Mouse (Mus musculus): ENCODE measurements around the gene Asic2. TPM values are rescaled to one million over a fixed set of nuclear protein-coding genes. Genes with fewer than 3 reads are reported as not detected.

The Asic2 gene
- total and polyA plus RNA-seq, 2 experiments: under 0.01 TPM; not detected in 1

DNA sequence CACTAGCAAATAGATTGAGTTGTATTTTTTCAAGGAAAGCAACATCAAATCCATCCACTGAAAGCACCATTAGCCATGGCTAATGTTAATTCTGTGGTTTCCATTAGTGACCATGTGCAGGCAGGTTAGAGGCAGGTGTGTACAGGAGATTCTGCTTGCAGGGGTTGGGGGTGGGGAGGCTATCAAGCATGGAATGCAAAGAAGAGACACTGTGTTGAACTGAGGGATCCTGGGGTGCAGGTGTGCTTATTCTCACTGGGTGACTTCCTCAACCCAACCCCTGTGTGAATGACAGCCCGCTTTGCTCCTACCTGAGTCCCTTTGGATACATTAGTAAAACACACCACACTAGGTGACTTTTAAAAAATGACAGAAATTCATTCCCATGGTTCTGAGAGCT is 20.2 kb downstream of the Asic2 start:
- no peaks in the 10 kb centered on the region for H3K79me2 ChIP-seq (ENCODE audit: control insufficient read depth, insufficient read depth, low read length)
- DNase-seq (ENCODE audit: extremely low read depth, low read depth, low spot score): no peak
- no peaks in the 10 kb centered on the region for H3K4me1 ChIP-seq (ENCODE audit: control insufficient read depth, insufficient read depth, low read length)
- no peak overlapping the region for H3K4me3 ChIP-seq (ENCODE audit: insufficient read depth, low read depth, low read length)
- TF ChIP-seq POLR2A (IDR thresholded peaks at IDR 0.05; ENCODE audit: extremely low read depth, insufficient read depth, low read length) (no peak), CTCF (IDR thresholded peaks at IDR 0.05; ENCODE audit: low read depth, low read length) (no peak)
- H3K27ac ChIP-seq (replicated peaks; ENCODE audit: insufficient read depth, low read depth, low read length): no peak overlapping the region
- H3K27me3 ChIP-seq (ENCODE audit: control insufficient read depth, insufficient read depth, low read length): no peaks in the 10 kb centered on the region
- H3K36me3 ChIP-seq (ENCODE audit: control insufficient read depth, insufficient read depth, low read length): no peaks in the 10 kb centered on the region
- WGBS: 47% methylated on average over 1 of the region's 1 CpGs
- H3K9ac ChIP-seq (ENCODE audit: low read depth, low read length): no peak overlapping the region

GRCm38 (mm10) chr11:81942167-81942566 is 26.1 kb downstream of the Asic2 start:
- TF ChIP-seq CTCF (IDR thresholded peaks at IDR 0.05; ENCODE audit: low read depth, low read length): no peak
- no peak for TF ChIP-seq POLR2A (IDR thresholded peaks at IDR 0.05; ENCODE audit: extremely low read depth, insufficient read depth, low read length)
- H3K79me2 ChIP-seq (ENCODE audit: control insufficient read depth, insufficient read depth, low read length): no peaks in the 10 kb centered on the region
- no peaks in the 10 kb centered on the region for H3K27me3 ChIP-seq (ENCODE audit: control insufficient read depth, insufficient read depth, low read length)
- no peak overlapping the region for H3K4me3 ChIP-seq (ENCODE audit: insufficient read depth, low read depth, low read length)
- no peak overlapping the region for H3K27ac ChIP-seq (replicated peaks; ENCODE audit: insufficient read depth, low read depth, low read length)
- no peak for DNase-seq (ENCODE audit: extremely low read depth, low read depth, low spot score)
- H3K9ac ChIP-seq (ENCODE audit: low read depth, low read length): no peak overlapping the region
- H3K4me1 ChIP-seq (ENCODE audit: control insufficient read depth, insufficient read depth, low read length): no peaks in the 10 kb centered on the region
- 70% methylated on average over 1 of the region's 1 CpGs for WGBS
- H3K36me3 ChIP-seq (ENCODE audit: control insufficient read depth, insufficient read depth, low read length): no peaks in the 10 kb centered on the region

DNA sequence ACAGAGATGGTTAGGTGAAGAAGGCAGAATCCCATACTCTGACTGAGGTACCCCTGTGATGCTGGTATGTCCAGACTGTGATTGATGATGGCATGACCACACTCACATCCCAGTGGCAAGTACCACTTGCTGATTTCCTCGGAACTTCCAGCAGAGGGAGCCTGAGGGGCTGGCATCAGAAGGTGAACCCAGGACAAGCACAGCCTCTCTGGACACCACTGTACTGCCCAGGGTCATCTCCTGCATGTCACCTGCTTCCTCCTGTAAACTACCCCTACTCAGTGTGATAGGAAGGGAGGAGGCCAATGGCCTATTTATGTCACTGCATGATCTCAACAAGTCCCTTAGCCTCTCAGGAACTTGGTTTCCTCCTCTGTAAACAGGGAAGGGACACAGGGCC is 27.3 kb downstream of the Asic2 start:
- H3K9ac ChIP-seq (ENCODE audit: low read depth, low read length): no peak overlapping the region
- DNase-seq (ENCODE audit: extremely low read depth, low read depth, low spot score): peak; percentile 19

GRCm38 (mm10) chr11:81937516-81937915 is 30.7 kb downstream of the Asic2 start:
- no peak for DNase-seq (ENCODE audit: extremely low read depth, low read depth, low spot score)
- no peaks in the 10 kb centered on the region for H3K36me3 ChIP-seq (ENCODE audit: control insufficient read depth, insufficient read depth, low read length)
- H3K27me3 ChIP-seq (ENCODE audit: control insufficient read depth, insufficient read depth, low read length): no peaks in the 10 kb centered on the region
- TF ChIP-seq POLR2A (IDR thresholded peaks at IDR 0.05; ENCODE audit: extremely low read depth, insufficient read depth, low read length): no peak
- TF ChIP-seq CTCF (IDR thresholded peaks at IDR 0.05; ENCODE audit: low read depth, low read length): no peak
- WGBS: 76% methylated on average over 1 of the region's 1 CpGs
- no peak overlapping the region for H3K9ac ChIP-seq (ENCODE audit: low read depth, low read length)
- no peaks in the 10 kb centered on the region for H3K79me2 ChIP-seq (ENCODE audit: control insufficient read depth, insufficient read depth, low read length)
- no peak overlapping the region for H3K27ac ChIP-seq (replicated peaks; ENCODE audit: insufficient read depth, low read depth, low read length)
- no peak overlapping the region for H3K4me3 ChIP-seq (ENCODE audit: insufficient read depth, low read depth, low read length)
- H3K4me1 ChIP-seq (ENCODE audit: control insufficient read depth, insufficient read depth, low read length): no peaks in the 10 kb centered on the region

More for the DNA sequence above, 27.3 kb downstream of the Asic2 start:
- Histone ChIP-seq H3K27me3 (ENCODE audit: control insufficient read depth, insufficient read depth, low read length) (no peaks in the 10 kb centered on the region), H3K4me3 (ENCODE audit: insufficient read depth, low read depth, low read length) (no peak overlapping the region), H3K79me2 (ENCODE audit: control insufficient read depth, insufficient read depth, low read length) (no peaks in the 10 kb centered on the region), H3K27ac (replicated peaks; ENCODE audit: insufficient read depth, low read depth, low read length) (no peak overlapping the region), H3K4me1 (ENCODE audit: control insufficient read depth, insufficient read depth, low read length) (no peaks in the 10 kb centered on the region), H3K36me3 (ENCODE audit: control insufficient read depth, insufficient read depth, low read length) (no peaks in the 10 kb centered on the region)
- WGBS: 17% methylated on average over 1 of the region's 1 CpGs
- TF ChIP-seq POLR2A (IDR thresholded peaks at IDR 0.05; ENCODE audit: extremely low read depth, insufficient read depth, low read length) (no peak), CTCF (IDR thresholded peaks at IDR 0.05; ENCODE audit: low read depth, low read length) (peak; percentile 51)

DNA sequence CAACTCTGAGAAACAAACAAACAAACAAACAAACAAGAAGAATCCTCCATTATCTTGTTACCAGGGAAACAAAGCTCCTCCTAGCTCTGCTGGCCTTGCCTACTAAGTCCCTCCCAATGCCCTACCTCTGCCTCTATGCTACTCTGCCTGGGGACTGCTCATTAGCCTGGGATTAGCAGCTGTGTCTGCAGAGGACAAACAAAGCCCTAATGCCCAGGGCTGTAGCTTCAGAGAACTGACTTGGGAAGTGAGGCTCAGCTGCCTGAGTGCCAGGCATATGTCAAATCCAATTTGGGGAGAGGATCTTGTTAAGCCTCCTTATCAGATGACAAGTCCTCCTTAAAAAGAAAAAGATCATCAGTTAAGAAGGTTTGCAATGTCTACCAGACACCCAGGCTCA is 41.9 kb downstream of the Asic2 start:
- Histone ChIP-seq H3K27ac (replicated peaks; ENCODE audit: insufficient read depth, low read depth, low read length) (no peak overlapping the region), H3K27me3 (ENCODE audit: control insufficient read depth, insufficient read depth, low read length) (no peaks in the 10 kb centered on the region), H3K4me3 (ENCODE audit: insufficient read depth, low read depth, low read length) (no peak overlapping the region), H3K9ac (ENCODE audit: low read depth, low read length) (no peak overlapping the region), H3K79me2 (ENCODE audit: control insufficient read depth, insufficient read depth, low read length) (no peaks in the 10 kb centered on the region), H3K4me1 (ENCODE audit: control insufficient read depth, insufficient read depth, low read length) (no peaks in the 10 kb centered on the region), H3K36me3 (ENCODE audit: control insufficient read depth, insufficient read depth, low read length) (no peaks in the 10 kb centered on the region)
- no peak for DNase-seq (ENCODE audit: extremely low read depth, low read depth, low spot score)
- TF ChIP-seq CTCF (IDR thresholded peaks at IDR 0.05; ENCODE audit: low read depth, low read length) (no peak), POLR2A (IDR thresholded peaks at IDR 0.05; ENCODE audit: extremely low read depth, insufficient read depth, low read length) (no peak)

DNA sequence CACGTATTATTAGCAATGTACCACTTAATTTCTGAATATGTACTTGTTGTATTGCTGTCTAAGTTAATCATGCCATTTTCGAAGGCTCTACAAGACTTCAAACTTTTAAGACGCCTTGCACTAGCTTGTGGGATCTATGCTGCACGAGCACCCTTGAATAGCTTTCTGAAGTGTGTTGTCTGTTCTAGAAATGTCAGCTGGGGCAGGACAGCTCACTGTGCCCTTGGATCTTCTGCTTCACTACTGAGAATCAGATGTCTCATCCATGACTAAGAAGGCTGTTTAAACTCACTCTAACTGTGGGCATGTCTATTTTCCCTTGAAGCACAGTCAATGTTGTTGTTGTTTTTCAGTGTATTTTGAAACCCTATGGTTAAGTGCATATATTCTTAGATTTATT is 44.6 kb downstream of the Asic2 start:
- no peaks in the 10 kb centered on the region for H3K79me2 ChIP-seq (ENCODE audit: control insufficient read depth, insufficient read depth, low read length)
- H3K4me3 ChIP-seq (ENCODE audit: insufficient read depth, low read depth, low read length): no peak overlapping the region
- H3K9ac ChIP-seq (ENCODE audit: low read depth, low read length): no peak overlapping the region
- no peaks in the 10 kb centered on the region for H3K36me3 ChIP-seq (ENCODE audit: control insufficient read depth, insufficient read depth, low read length)
- TF ChIP-seq POLR2A (IDR thresholded peaks at IDR 0.05; ENCODE audit: extremely low read depth, insufficient read depth, low read length) (no peak), CTCF (IDR thresholded peaks at IDR 0.05; ENCODE audit: low read depth, low read length) (no peak)
- 81% methylated on average over 4 of the region's 4 CpGs for WGBS
- no peaks in the 10 kb centered on the region for H3K4me1 ChIP-seq (ENCODE audit: control insufficient read depth, insufficient read depth, low read length)
- H3K27me3 ChIP-seq (ENCODE audit: control insufficient read depth, insufficient read depth, low read length): no peaks in the 10 kb centered on the region
- H3K27ac ChIP-seq (replicated peaks; ENCODE audit: insufficient read depth, low read depth, low read length): no peak overlapping the region
- DNase-seq (ENCODE audit: extremely low read depth, low read depth, low spot score): no peak

All from liver, adult 2 months (tissue).